Mouse (Mus musculus) lung, adult 18-20 months (tissue): ENCODE measurements around the gene Fzd1.

ENCODE experiments used
- DNase-seq, 2 experiments: peaks; one replicate each; pipeline ENCODE4 v3.0.0; 2022; ENCODE audit warnings: mixed read lengths in 2 of 2

Gene Fzd1

DNA sequence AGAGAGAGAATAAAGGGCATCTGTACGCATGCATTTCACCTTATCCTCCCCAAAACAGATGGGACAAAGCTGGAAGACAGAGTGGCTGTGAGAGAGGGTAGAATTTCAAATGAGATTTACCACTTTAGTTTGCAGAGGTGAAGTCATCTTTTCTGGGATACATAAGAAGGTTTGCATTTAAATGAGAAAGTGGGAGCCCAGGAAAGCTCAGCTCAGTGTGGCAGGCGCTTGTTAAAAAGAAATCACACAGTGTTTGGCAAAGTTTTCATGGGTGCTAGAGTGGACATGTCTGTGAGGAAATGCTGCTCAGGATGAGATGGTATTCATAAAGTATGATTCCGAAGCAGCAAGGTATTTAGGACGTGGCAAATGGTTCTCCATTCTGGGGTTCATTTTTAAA, 15.1 kb downstream of the Fzd1 start:
- no peak for DNase-seq

DNA sequence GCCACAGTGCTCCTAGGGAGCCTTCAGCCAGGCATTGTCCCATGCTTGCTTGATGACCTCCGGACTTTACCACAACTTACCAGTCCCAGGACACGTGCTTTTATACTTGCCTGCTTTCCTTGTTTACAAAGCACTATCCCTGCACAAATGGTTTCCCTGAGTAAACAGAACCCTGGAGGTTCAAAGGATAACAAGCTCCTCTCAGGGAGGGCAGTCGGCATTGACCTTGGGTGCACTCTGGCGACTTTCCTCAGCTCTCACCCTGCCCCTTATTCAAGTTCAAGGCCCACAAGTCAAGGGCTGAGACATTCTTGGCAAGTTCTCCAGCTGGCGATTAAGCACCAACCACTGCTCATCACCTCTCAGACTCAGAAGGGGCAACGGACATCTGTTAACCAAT, 20.8 kb downstream of the Fzd1 start:
- no peak for DNase-seq

- DNase-seq = no peak
These were observed 22.4 kb downstream of the Fzd1 start for GRCm38 (mm10) chr5:4735461-4735860.

GRCm38 (mm10) chr5:4733239-4733638, 24.6 kb downstream of the Fzd1 start:
- no peak for DNase-seq

DNA sequence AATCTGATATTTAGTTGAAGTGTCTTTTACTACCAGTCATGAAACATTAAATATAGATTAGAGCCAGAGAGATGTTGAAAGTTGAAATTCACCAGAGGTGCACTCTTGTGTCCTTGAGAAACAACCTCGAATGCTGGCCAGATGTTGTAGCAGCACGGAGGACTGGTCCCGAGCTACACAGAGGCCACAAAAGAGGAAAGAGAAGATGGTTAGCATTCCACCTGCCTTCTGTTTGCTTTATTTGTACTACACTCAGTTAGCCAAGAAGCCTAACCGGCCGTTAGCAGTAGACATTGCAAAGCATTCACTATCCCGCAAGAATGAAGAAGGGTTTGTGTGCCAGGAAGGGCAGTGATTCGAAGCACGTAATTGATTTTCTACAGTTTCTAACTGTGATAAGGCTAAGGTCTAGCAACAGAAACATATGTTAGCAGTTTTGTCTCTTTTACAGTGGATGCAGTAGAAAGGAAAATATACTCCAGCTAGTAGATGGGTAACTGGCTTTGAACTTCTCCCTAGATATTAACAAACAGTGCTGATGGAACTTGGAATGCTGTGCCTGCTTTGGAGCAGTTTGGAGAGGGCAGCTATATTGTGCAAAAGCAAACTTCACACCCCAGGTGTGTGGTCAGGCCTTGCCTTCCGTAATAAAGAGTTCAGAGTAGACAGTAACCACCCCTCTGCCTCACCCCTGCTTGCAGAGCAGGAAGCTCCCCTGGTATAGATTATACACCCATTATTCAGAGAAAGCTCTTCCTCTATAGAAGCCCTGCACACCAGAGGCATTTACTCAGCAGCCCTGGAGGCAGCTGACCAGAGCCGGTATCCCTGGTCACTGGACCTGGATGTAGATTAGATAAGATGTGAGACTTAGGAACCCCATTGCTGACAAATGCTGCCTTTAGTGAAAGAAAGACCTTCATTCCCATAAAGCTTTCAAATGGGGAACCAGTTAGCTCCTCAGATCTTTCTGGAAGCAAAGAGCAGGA, 25.3 kb downstream of the Fzd1 start:
- no peak for DNase-seq

- DNase-seq = no peak
These were observed 26.1 kb downstream of the Fzd1 start for GRCm38 (mm10) chr5:4731743-4732215.

- DNase-seq = no peak
These were observed 26.8 kb downstream of the Fzd1 start for GRCm38 (mm10) chr5:4731064-4731463.
